Mouse (Mus musculus): ENCODE data around the gene P4htm.

P4htm gene

GRCm38 (mm10) chr9:108578545-108579343 is 18.7 kb downstream of the P4htm start, which contains the start of gene Wdr6:
Gene Wdr6 (minus strand): TSS chr9:108578739.
- peak; percentile 91 for DNase-seq (ENCODE audit: extremely low read depth, insufficient read length, low spot score)

- no peak for DNase-seq (ENCODE audit: extremely low read depth, insufficient read length, low spot score)
These were observed 19.4 kb downstream of the P4htm start for GRCm38 (mm10) chr9:108577934-108578544.

GRCm38 (mm10) chr9:108577025-108577424 is 20.4 kb downstream of the P4htm start:
- no peak for DNase-seq (ENCODE audit: extremely low read depth, insufficient read length, low spot score)

GRCm38 (mm10) chr9:108575321-108576297 is 21.9 kb downstream of the P4htm start:
- DNase-seq (ENCODE audit: extremely low read depth, insufficient read length, low spot score), result no peak

- no peak for DNase-seq (ENCODE audit: extremely low read depth, insufficient read length, low spot score)
These were observed 22.5 kb downstream of the P4htm start for GRCm38 (mm10) chr9:108574921-108575320.

GRCm38 (mm10) chr9:108573774-108574690 is 23.4 kb downstream of the P4htm start:
- DNase-seq (ENCODE audit: extremely low read depth, insufficient read length, low spot score), result no peak

GRCm38 (mm10) chr9:108572321-108572720 is 25.1 kb downstream of the P4htm start:
- no peak for DNase-seq (ENCODE audit: extremely low read depth, insufficient read length, low spot score)

- DNase-seq (ENCODE audit: extremely low read depth, insufficient read length, low spot score), result no peak
These were observed 26.0 kb downstream of the P4htm start for GRCm38 (mm10) chr9:108571401-108571973.

GRCm38 (mm10) chr9:108570207-108570896 is 27.1 kb downstream of the P4htm start:
- DNase-seq (ENCODE audit: extremely low read depth, insufficient read length, low spot score), result peak; percentile 65

GRCm38 (mm10) chr9:108569381-108570206 is 27.9 kb downstream of the P4htm start, which contains the start of gene Dalrd3:
Gene Dalrd3 (plus strand): TSS chr9:108569886.
- DNase-seq (ENCODE audit: extremely low read depth, insufficient read length, low spot score), result peak; percentile 97

GRCm38 (mm10) chr9:108568511-108568921 is 29.0 kb downstream of the P4htm start:
- no peak for DNase-seq (ENCODE audit: extremely low read depth, insufficient read length, low spot score)

- DNase-seq (ENCODE audit: extremely low read depth, insufficient read length, low spot score), result peak; percentile 53
These were observed 29.5 kb downstream of the P4htm start for GRCm38 (mm10) chr9:108567931-108568419.

- peak; percentile 97 for DNase-seq (ENCODE audit: extremely low read depth, insufficient read length, low spot score)
These were observed 30.4 kb downstream of the P4htm start, which contains the start of gene Ndufaf3 for GRCm38 (mm10) chr9:108566815-108567776. Gene Ndufaf3 (minus strand): TSS chr9:108567434.

- DNase-seq (ENCODE audit: extremely low read depth, insufficient read length, low spot score), result no peak
These were observed 31.3 kb downstream of the P4htm start for GRCm38 (mm10) chr9:108565881-108566814.

GRCm38 (mm10) chr9:108564131-108564530 is 33.3 kb downstream of the P4htm start:
- no peak for DNase-seq (ENCODE audit: extremely low read depth, insufficient read length, low spot score)
